Mouse (Mus musculus): Measurements from ENCODE around the gene Set. TPM values are rescaled to one million over a fixed set of nuclear protein-coding genes. Genes with fewer than 3 reads are reported as not detected.

The Set gene
- total and polyA plus RNA-seq, 3 experiments, result 515 to 1,049 (median 902) TPM

GRCm38 (mm10) chr2:30078349-30078712 is 21.2 kb downstream of the Set start:
- H3K4me3 ChIP-seq (replicated peaks in 1 of 3; ENCODE audit: low read depth in 2 of 3, low read length in 2 of 3, poor library complexity in 1 of 3), result peak overlapping the region in 2 of 3 experiments; percentile 28 to 68
- TF ChIP-seq MEF2A (IDR thresholded peaks at IDR 0.05; ENCODE audit: borderline replicate concordance, low read depth, low read length) (no peak), POLR2A (IDR thresholded peaks at IDR 0.05; ENCODE audit: low read depth, low read length) (no peak), PAX5 (IDR thresholded peaks at IDR 0.05; ENCODE audit: low read length) (no peak), UBTF (IDR thresholded peaks at IDR 0.05; ENCODE audit: low read depth, low read length) (peak; percentile 25; the same call in 1 of the 2 replicates), ZMIZ1 (IDR thresholded peaks at IDR 0.05; ENCODE audit: low read depth, low read length) (no peak), GABPA (IDR thresholded peaks at IDR 0.05; ENCODE audit: insufficient replicate concordance, low read depth, low read length) (no peak), MAFK (IDR thresholded peaks at IDR 0.05; ENCODE audit: insufficient replicate concordance, low read length) (no peak), ZC3H11A (IDR thresholded peaks at IDR 0.05; ENCODE audit: low read depth, low read length) (no peak), USF1 (IDR thresholded peaks at IDR 0.05; ENCODE audit: low read depth, low read length) (no peak), EP300 (IDR thresholded peaks at IDR 0.05; ENCODE audit: low read length) (no peak), TBP (conservative IDR thresholded peaks at IDR 0.05; ENCODE audit: low read depth, low read length) (0 out of 2 replicates have a peak, but pooled peaks have one; percentile 12), SIN3A (IDR thresholded peaks at IDR 0.05; ENCODE audit: low read length) (no peak), ZNF384 (IDR thresholded peaks at IDR 0.05; ENCODE audit: low read depth, low read length) (no peak)
- H3K27ac ChIP-seq (ENCODE audit: insufficient read depth, low read depth), result no peak overlapping the region
- H3K4me1 ChIP-seq (ENCODE audit: control insufficient read depth in 1 of 2, insufficient read depth in 2 of 2), result peaks cover 7 to 15% of the 10 kb centered on the region in 2 experiments
- DNase-seq (ENCODE audit: extremely low read depth), result no peak
- no peaks in the 10 kb centered on the region for H3K9me3 ChIP-seq (replicated peaks; ENCODE audit: low read length)
- H3K4me2 ChIP-seq (ENCODE audit: insufficient read depth, low read depth, poor library complexity, severe bottlenecking), result no peak overlapping the region
- dilution Hi-C loops (cut with MboI; ENCODE audit: extremely low pct_ligation_motif_present, extremely low pct_unique_long_range_greater_than_20kb, low sequenced_read_pairs) (no loop called here), in situ Hi-C loops (cut with MboI; ENCODE audit: low pct_ligation_motif_present, low pct_unique_long_range_greater_than_20kb, low sequenced_read_pairs) (loop anchor here (5.0 kb wide), 1 partner anchor 36 kb away; no protein-coding TSS in a partner anchor)
- no peaks in the 10 kb centered on the region for H3K79me2 ChIP-seq (replicated peaks; ENCODE audit: control insufficient read depth, extremely low read depth, insufficient read depth, poor library complexity, severe bottlenecking)
- H3K9ac ChIP-seq (ENCODE audit: insufficient read depth, low read depth), result no peak overlapping the region
- H3K36me3 ChIP-seq (replicated peaks in 1 of 2; ENCODE audit: control insufficient read depth in 1 of 2, insufficient read depth in 1 of 2, low read length in 1 of 2), result peaks cover 4 to 42% of the 10 kb centered on the region in 2 experiments
- H3K27me3 ChIP-seq (replicated peaks), result no peaks in the 10 kb centered on the region

DNA sequence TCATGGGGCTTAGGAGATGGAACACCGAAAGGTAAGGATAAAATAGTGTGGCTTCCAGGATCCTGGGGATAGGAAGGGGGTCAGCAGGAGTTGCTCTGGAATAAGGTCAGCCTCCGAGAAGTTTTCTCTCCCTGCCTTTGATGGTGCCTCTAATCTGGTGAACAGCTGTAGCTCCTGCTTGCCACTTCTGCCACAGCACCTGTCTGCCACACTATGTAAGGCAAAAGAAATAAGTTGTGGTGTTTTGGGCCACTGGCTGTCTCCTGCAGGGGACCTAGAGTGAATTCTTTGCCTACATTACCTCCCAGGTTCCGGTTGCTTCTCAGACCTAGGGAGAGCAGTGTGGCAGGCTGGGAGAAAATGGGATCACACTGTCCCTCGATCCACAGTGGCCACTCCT is 21.6 kb downstream of the Set start:
- TF ChIP-seq HCFC1 (IDR thresholded peaks at IDR 0.05; ENCODE audit: low read depth, low read length) (no peak), POLR2AphosphoS2 (IDR thresholded peaks at IDR 0.05; ENCODE audit: low read depth, low read length) (no peak), SMC3 (IDR thresholded peaks at IDR 0.05; ENCODE audit: low read depth, low read length) (no peak), USF2 (conservative IDR thresholded peaks at IDR 0.05; ENCODE audit: low read depth, low read length) (no peak), USF1 (IDR thresholded peaks at IDR 0.05; ENCODE audit: low read depth, low read length) (no peak), PAX5 (IDR thresholded peaks at IDR 0.05; ENCODE audit: low read length) (no peak), MXI1 (IDR thresholded peaks at IDR 0.05; ENCODE audit: low read depth, low read length) (no peak), IRF4 (IDR thresholded peaks at IDR 0.05; ENCODE audit: low read depth, low read length) (no peak), KAT2A (IDR thresholded peaks at IDR 0.05; ENCODE audit: insufficient replicate concordance, low read length) (no peak), MEF2A (IDR thresholded peaks at IDR 0.05; ENCODE audit: borderline replicate concordance, low read depth, low read length) (no peak), ELF1 (IDR thresholded peaks at IDR 0.05; ENCODE audit: low read depth, low read length) (no peak), E2F4 (IDR thresholded peaks at IDR 0.05; ENCODE audit: insufficient replicate concordance, low read depth, low read length) (no peak), ZC3H11A (IDR thresholded peaks at IDR 0.05; ENCODE audit: low read depth, low read length) (no peak), MAZ (IDR thresholded peaks at IDR 0.05; ENCODE audit: low read depth, low read length) (no peak), ZKSCAN1 (IDR thresholded peaks at IDR 0.05; ENCODE audit: borderline replicate concordance, low read depth, low read length) (no peak), UBTF (IDR thresholded peaks at IDR 0.05; ENCODE audit: low read depth, low read length) (no peak), CHD1 (IDR thresholded peaks at IDR 0.05; ENCODE audit: low read depth, low read length) (no peak)
- no peak for DNase-seq (ENCODE audit: extremely low read depth)
- no peaks in the 10 kb centered on the region for H3K9me3 ChIP-seq (replicated peaks; ENCODE audit: low read length)
- peak overlapping the region in 1 of 3 experiments; percentile 28 for H3K4me3 ChIP-seq (replicated peaks in 1 of 3; ENCODE audit: low read depth in 2 of 3, low read length in 2 of 3, poor library complexity in 1 of 3)
- in situ Hi-C loops (cut with MboI; ENCODE audit: low pct_ligation_motif_present, low pct_unique_long_range_greater_than_20kb, low sequenced_read_pairs), result loop anchor here (5.0 kb wide), 1 partner anchor 36 kb away; no protein-coding TSS in a partner anchor
- dilution Hi-C loops (cut with MboI; ENCODE audit: extremely low pct_ligation_motif_present, extremely low pct_unique_long_range_greater_than_20kb, low sequenced_read_pairs), result no loop called here
- H3K9ac ChIP-seq (ENCODE audit: insufficient read depth, low read depth), result no peak overlapping the region
- no peaks in the 10 kb centered on the region for H3K27me3 ChIP-seq (replicated peaks)
- H3K36me3 ChIP-seq (replicated peaks in 1 of 2; ENCODE audit: control insufficient read depth in 1 of 2, insufficient read depth in 1 of 2, low read length in 1 of 2), result peaks cover 0 to 39% of the 10 kb centered on the region in 2 experiments
- no peaks in the 10 kb centered on the region for H3K79me2 ChIP-seq (replicated peaks; ENCODE audit: control insufficient read depth, extremely low read depth, insufficient read depth, poor library complexity, severe bottlenecking)
- H3K4me1 ChIP-seq (ENCODE audit: control insufficient read depth in 1 of 2, insufficient read depth in 2 of 2), result peaks cover 7 to 18% of the 10 kb centered on the region in 2 experiments
- no peak overlapping the region for H3K4me2 ChIP-seq (ENCODE audit: insufficient read depth, low read depth, poor library complexity, severe bottlenecking)
- H3K27ac ChIP-seq (ENCODE audit: insufficient read depth, low read depth), result no peak overlapping the region

Data from CH12.LX (cell line).